Comparison of ENCODE assay signal across 8 mouse cellular contexts in genomic region chr14:117930105-117930847, GRCm38 (mm10).
DNase-seq lines count a peak whose midpoint lies in the region.

No protein-coding gene starts in this region.

- peaks cover 55% of the 10 kb centered on the region for H3K4me1 ChIP-seq in midbrain, embryonic 10.5 days

- peak overlapping the region; percentile 89 for H3K27ac ChIP-seq in midbrain, embryonic 10.5 days (replicated peaks)

- 3% methylated on average over 13 of the region's 13 CpGs for WGBS in midbrain, embryonic 10.5 days

- DNase-seq in 3T3-L1 (ENCODE audit: low read depth, low spot score) = peak; percentile 89
- peak; percentile 79 for DNase-seq in ZHBTc4 (ENCODE audit: low read depth, low spot score)
- DNase-seq in heart, adult 9 months (ENCODE audit: low spot score in 2 of 2) = peak; percentile 51 to 52
- DNase-seq in midbrain, embryonic 10.5 days (ENCODE audit: low spot score) = peak; percentile 86
- DNase-seq in cerebellum, adult 18-20 months = no peak
- no peak for DNase-seq in urinary bladder, adult 18-20 months (ENCODE audit: low spot score in 2 of 2)
- no peak for DNase-seq in cerebellum, postnatal 10 days
- DNase-seq in adrenal gland, postnatal 4 days (ENCODE audit: low spot score in 2 of 2) = no peak

- peaks cover 4% of the 10 kb centered on the region; the same call in 1 of the 2 replicates for H3K27me3 ChIP-seq in midbrain, embryonic 10.5 days (ENCODE audit: low read depth, poor library complexity, severe bottlenecking)

- no peaks in the 10 kb centered on the region for H3K9me3 ChIP-seq in midbrain, embryonic 10.5 days (replicated peaks)

- H3K4me3 ChIP-seq in midbrain, embryonic 10.5 days = peak overlapping the region; percentile 32

- no peaks in the 10 kb centered on the region for H3K36me3 ChIP-seq in midbrain, embryonic 10.5 days

Comparison
In these comparisons a context has a peak if more than half of its experiments do, and no peak if none do; other contexts are left out.
1. DNase-seq: peak in 3T3-L1 (single experiment), ZHBTc4 (single experiment), heart, adult 9 months (2 of 2) and midbrain, embryonic 10.5 days (single experiment); none in cerebellum, adult 18-20 months (0 of 2), urinary bladder, adult 18-20 months (0 of 2), cerebellum, postnatal 10 days (0 of 2) and adrenal gland, postnatal 4 days (0 of 2).